Mouse (Mus musculus): Measurements from ENCODE around the gene Fkbp5. TPM values are rescaled to one million over a fixed set of nuclear protein-coding genes. Genes with fewer than 3 reads are reported as not detected.

The Fkbp5 gene
- 14.0 TPM for polyA plus RNA-seq (2014; fragmentation: Illumina TruSeq; extraction: RNeasy Lipid Tissue Mini Kit (QIAGEN cat#74804); ENCODE audit: low read depth, low replicate concordance)

DNA sequence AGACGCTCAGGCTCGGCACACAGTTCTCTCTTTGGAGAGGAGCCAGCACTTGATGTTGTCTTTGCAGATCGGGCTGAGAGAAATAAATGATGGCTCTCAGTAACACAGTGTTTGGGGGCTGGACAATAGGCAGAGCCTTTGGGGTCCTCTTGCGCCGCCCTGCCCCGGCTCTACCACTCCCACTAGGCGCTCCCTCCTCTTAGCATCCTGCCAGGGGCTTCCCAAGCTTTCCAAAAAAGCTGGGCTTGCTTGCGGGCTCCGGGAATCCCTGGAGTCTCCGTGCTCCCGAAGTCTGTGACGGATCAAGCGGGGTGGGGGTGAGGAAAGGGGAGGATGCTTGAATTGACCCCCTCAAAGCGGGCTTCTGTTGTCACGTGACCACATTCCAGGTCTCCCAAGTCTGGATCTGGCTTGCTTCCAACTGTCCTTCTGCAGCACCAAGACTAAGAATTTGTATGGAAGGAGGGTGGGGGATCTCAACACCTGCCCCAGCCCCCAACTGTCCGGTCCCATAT is at the start of gene Fkbp5:
Fkbp5 (minus strand) TSS at position 87 of the 515 bp plus-strand sequence.

DNA sequence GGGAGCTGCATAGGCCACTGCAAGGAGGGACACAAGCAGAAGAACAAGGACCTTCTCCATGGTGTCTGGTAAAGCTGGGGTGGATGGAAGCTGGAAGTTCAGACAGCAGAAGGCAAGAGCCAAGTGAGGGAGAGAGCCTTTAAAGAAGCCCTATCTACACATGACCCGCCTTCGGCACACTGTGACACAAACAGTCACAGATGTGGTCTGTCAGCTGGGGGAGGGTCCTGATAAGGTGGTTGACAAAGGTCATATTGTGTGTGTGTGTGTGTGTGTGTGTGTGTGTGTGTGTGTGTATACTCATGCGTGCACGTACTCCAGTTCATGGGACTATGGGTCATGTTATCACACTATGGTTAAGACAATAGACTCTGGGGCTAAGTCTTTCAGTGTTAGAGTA is 43.3 kb upstream of the Fkbp5 start, which contains the start of gene Clps:
Clps (minus strand) TSS at position 169 of the 400 bp plus-strand sequence.

DNA sequence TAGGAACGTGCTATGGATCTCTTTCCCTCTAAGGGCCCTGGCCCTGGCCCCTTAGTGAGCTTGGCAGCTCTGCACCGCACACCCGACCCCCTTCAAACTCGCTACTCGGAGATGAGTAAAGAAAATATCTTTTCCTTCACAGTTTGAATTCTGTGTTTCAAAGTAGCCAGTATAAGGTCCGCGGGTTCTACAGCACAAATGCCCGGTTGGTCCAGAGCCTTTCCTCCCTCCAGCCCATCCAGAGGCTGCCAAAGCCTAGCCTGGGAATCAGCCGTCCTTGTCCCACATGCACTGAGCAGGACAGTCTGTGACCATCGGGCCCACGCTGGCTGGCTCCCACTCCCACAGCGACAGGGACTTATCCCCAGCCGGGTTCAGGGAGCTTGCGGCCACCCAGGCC is 31.8 kb upstream of the Fkbp5 start, which contains the start of gene Clpsl2:
Clpsl2 (plus strand) TSS at position 301 of the 400 bp plus-strand sequence.

DNA sequence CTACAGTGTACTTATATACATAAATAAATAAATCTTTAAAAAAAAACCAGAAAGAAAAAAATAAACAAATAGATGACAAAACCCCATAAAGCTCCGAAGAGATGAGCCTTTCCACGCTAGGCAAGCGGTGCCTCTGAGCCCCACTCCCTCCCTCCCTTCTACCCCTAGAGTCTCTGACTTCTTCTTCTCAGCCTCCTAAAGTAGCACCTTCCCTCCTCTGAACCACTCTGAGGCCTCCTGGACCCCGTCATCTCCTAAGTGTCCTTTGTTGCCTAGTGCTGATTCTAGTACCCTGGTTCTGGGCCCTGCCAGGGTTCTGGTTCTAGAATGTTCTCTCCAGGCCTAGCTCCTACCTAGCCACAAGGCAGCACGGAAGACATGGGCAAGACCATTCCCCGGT is 13.2 kb upstream of the Fkbp5 start, which contains the start of gene Armc12:
Armc12 (plus strand) TSS at position 301 of the 400 bp plus-strand sequence.

GRCm38 (mm10) chr17:28365122-28365521 is 152.2 kb downstream of the Fkbp5 start, which contains the start of gene Tulp1:
Gene Tulp1, minus strand, starts transcription at chr17:28365222.

DNA sequence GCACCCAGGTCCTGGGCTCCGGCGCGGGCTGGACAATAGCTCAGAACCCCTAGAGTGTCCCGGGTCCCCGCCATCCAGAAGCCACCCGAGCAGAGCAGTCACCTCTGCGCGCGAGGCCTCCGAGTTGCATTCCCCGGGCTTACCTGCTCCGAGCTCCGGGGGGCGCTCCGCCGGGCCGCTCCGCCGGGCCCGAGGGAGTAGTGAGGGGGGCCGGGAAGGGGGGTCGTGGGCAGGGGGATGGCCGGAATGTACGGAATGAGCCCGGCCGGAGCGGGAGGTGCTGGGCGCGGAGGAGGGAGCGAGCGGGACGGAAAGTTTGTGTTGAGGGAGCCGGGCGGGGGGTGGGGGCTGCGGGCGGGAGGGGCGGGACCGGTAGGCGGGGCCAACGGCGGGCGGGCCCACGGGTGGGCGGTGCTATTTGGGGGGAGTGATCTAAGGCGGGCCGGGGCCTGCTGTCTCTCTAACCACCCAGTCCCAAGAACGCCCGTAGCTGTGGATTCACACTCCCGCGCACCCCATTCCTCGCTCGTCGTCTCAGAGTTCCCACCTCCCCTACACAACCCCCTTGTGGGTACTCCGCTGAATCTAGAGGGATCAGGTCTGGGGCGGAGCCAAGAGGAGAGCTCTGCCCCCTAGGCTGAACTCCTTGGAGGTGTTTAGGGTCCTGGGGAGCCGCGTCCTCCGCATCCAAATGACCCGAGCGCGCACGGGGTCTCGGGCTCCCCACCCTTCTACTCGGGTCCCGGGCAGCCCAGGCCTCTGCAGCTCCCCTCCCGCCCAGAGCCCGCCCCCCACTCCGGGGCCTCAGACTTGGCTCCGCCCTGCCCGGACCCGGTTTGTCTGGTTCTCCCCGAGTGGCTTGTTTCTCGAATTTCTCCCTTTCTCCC is 166.6 kb downstream of the Fkbp5 start, which contains the start of gene Tead3:
Tead3 (minus strand) TSS at position 352 of the 887 bp plus-strand sequence.

Other genes starting within 250 kb of the Fkbp5 start
- gene Fance, start 204.0 kb downstream of the Fkbp5 start, polyA plus RNA-seq (2014; fragmentation: Illumina TruSeq; extraction: RNeasy Lipid Tissue Mini Kit (QIAGEN cat#74804); ENCODE audit: low read depth, low replicate concordance): not detected
- gene Rpl10a, start 189.1 kb downstream of the Fkbp5 start, polyA plus RNA-seq (2014; fragmentation: Illumina TruSeq; extraction: RNeasy Lipid Tissue Mini Kit (QIAGEN cat#74804); ENCODE audit: low read depth, low replicate concordance): 109 TPM
- 0.50 TPM for gene Tead3, start 166.7 kb downstream of the Fkbp5 start, polyA plus RNA-seq (2014; fragmentation: Illumina TruSeq; extraction: RNeasy Lipid Tissue Mini Kit (QIAGEN cat#74804); ENCODE audit: low read depth, low replicate concordance)
- gene Tulp1, start 152.3 kb downstream of the Fkbp5 start, polyA plus RNA-seq (2014; fragmentation: Illumina TruSeq; extraction: RNeasy Lipid Tissue Mini Kit (QIAGEN cat#74804); ENCODE audit: low read depth, low replicate concordance): not detected
- not detected for gene Armc12, start 13.3 kb upstream of the Fkbp5 start, polyA plus RNA-seq (2014; fragmentation: Illumina TruSeq; extraction: RNeasy Lipid Tissue Mini Kit (QIAGEN cat#74804); ENCODE audit: low read depth, low replicate concordance)
- not detected for gene Clpsl2, start 31.9 kb upstream of the Fkbp5 start, polyA plus RNA-seq (2014; fragmentation: Illumina TruSeq; extraction: RNeasy Lipid Tissue Mini Kit (QIAGEN cat#74804); ENCODE audit: low read depth, low replicate concordance)
- not detected for gene Clps, start 43.2 kb upstream of the Fkbp5 start, polyA plus RNA-seq (2014; fragmentation: Illumina TruSeq; extraction: RNeasy Lipid Tissue Mini Kit (QIAGEN cat#74804); ENCODE audit: low read depth, low replicate concordance)
- gene Lhfpl5, start 58.1 kb upstream of the Fkbp5 start, polyA plus RNA-seq (2014; fragmentation: Illumina TruSeq; extraction: RNeasy Lipid Tissue Mini Kit (QIAGEN cat#74804); ENCODE audit: low read depth, low replicate concordance): not detected
- gene Srpk1, start 105.2 kb upstream of the Fkbp5 start, polyA plus RNA-seq (2014; fragmentation: Illumina TruSeq; extraction: RNeasy Lipid Tissue Mini Kit (QIAGEN cat#74804); ENCODE audit: low read depth, low replicate concordance): 28.0 TPM
- gene Slc26a8, start 172.7 kb upstream of the Fkbp5 start, polyA plus RNA-seq (2014; fragmentation: Illumina TruSeq; extraction: RNeasy Lipid Tissue Mini Kit (QIAGEN cat#74804); ENCODE audit: low read depth, low replicate concordance): not detected
- gene Mapk14, start 173.8 kb upstream of the Fkbp5 start, polyA plus RNA-seq (2014; fragmentation: Illumina TruSeq; extraction: RNeasy Lipid Tissue Mini Kit (QIAGEN cat#74804); ENCODE audit: low read depth, low replicate concordance): 44.8 TPM
- gene AC170998.1, start 208.6 kb upstream of the Fkbp5 start, polyA plus RNA-seq (2014; fragmentation: Illumina TruSeq; extraction: RNeasy Lipid Tissue Mini Kit (QIAGEN cat#74804); ENCODE audit: low read depth, low replicate concordance): not detected

Data from liver, adult 10 weeks (tissue).